Mouse (Mus musculus) NIH3T3 (cell line): ENCODE measurements around the gene Top2b.

Source experiments
- DNase-seq: peaks from one replicate; pipeline ENCODE4 v3.0.0-alpha.2; 2012; ENCODE audit warnings: low read depth

Gene Top2b

DNA sequence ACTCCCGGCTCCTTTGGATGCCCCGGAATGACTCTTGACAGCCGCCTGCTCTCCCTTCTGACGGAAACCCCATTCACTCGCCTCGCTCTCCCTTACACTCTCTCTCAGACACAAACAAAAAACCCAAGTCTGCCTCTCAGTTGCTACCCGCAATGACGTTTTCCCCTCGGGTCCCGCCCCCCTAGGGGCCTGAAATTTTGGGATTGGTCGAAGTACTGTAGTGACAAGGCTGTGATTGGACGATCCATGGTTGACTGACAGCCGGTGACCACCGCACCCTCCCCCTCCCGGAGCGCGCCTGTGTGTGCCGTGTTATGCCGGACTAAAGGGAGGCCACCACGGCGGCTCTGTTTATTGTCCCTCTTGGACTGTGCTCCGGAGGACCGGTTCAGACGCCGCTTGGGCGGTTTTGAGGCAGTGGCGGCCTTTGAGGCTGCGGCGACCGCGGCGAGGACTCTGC, at the start of gene Top2b:
TSS of gene Top2b (plus strand) at position 302 of the 460 bp plus-strand sequence.
- peak; percentile 97 for DNase-seq

GRCm38 (mm10) chr14:16316715-16317114, 48.3 kb upstream of the Top2b start:
- no peak for DNase-seq

GRCm38 (mm10) chr14:16319818-16320217, 45.2 kb upstream of the Top2b start:
- DNase-seq: no peak

DNA sequence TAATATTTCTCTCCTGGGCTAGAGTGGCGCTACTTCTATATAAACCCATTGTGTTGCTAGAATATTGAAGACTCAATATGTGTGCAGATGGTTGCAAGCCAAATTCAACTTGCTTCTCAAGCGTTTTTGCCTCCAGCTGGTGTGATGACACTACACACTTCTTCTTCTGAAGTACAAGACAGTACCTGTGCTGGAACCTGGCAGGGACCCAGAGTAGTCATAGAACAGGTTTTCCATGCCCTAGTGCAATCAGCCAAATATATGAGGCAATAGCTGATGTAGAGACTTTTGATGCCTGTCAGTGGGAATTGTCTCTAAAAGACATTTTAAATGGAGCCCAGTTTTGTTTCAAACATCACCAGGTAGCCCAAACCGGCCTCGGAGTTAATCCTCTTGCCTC, 40.6 kb upstream of the Top2b start:
- DNase-seq: no peak

GRCm38 (mm10) chr14:16325208-16325607, 39.8 kb upstream of the Top2b start:
- peak; percentile 11 for DNase-seq

GRCm38 (mm10) chr14:16328531-16328930, 36.4 kb upstream of the Top2b start:
- peak; percentile 95 for DNase-seq

GRCm38 (mm10) chr14:16328959-16329480, 36.0 kb upstream of the Top2b start:
- peak; percentile 7 for DNase-seq

- DNase-seq: no peak
These were observed 35.2 kb upstream of the Top2b start for GRCm38 (mm10) chr14:16329756-16330155.

GRCm38 (mm10) chr14:16334260-16334659, 30.7 kb upstream of the Top2b start:
- no peak for DNase-seq

DNA sequence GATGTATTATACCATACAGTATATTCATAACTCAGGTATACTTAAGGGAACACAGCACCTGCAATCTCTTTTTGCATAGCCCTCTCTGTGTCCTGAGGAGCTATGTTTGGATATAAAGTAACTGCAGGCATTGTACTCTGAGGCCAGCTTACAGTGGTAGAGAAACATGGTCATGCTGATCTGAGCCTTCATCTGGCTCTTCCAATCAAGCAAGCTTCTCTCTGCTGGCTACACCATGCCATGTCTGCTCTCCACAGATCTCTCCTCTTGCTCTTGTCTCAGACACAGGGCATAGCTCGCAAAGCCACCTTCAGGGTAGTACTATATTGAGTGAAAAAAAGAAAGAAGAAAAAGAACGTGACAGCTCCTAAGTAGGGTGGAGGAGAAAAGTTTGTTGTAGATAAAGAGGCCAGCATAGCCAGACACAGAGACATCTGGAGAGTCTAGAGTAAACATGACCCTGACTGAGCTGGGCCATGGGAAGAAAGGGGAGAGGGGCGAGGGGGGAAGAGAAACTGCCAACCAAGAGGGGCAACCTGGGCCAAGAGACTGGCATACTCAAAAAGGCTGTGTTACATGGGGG, 29.1 kb upstream of the Top2b start:
- DNase-seq: no peak

GRCm38 (mm10) chr14:16347505-16347904, 17.5 kb upstream of the Top2b start:
- DNase-seq: no peak

- DNase-seq: no peak
These were observed 5.3 kb upstream of the Top2b start for GRCm38 (mm10) chr14:16359704-16360103.

DNA sequence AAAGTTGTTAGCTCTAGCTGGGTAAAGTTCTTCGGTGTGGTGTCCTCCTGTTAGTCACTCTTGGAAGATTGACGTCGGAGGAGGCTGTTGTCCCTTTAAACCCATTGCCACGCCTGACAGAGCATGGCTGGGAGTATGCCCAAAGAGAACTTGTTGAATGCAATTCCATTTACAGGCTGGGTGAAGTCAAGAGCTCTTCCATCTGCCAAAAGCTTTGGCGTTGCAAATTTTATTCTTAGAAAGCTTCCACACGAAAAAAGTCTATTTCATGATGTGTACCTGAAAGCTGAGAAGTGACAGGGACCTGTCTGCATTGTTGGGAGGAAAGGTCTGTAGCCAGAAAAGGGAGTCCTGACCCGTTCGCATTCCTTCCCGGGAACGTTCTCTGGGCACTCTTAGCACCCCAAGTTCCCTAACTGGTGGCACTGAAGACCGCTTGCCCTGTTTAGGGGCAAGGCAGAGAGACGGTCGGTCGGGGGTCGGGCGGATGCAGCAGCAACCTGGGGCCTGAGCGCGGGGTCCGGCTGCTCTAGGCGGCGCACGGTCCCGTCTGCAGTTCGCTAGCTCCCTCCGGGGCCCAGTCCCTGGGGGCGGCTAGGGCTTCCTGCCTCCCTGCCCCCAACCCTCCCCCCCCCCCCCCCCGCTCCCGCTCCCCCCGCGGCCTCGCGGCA, 683 bp upstream of the Top2b start:
- peak; percentile 68 for DNase-seq

GRCm38 (mm10) chr14:16365362-16366173, 589 bp downstream of the Top2b start:
- DNase-seq: peak; percentile 77

- peak; percentile 52 for DNase-seq
These were observed 1.4 kb downstream of the Top2b start for GRCm38 (mm10) chr14:16366174-16366889.

DNA sequence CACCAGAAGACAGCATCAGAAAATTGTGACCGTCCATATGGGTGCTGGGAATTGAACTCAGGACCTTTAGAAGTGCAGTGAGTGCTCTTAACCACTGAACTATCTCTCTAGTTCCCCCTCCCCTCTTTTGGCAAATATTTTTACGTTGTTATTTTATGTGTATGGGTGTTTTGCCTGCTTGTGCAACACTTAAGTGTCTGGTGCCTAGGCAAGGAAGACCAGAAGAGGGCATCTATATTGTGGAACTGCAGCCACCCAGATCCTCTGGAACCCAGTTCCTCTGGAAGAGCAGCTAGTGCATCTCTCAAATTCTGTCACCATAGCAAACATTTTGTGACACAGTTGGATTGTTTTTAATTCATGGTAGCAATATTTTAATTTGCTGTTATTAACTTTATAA, 2.0 kb downstream of the Top2b start:
- DNase-seq: no peak

- no peak for DNase-seq
These were observed 7.8 kb downstream of the Top2b start for GRCm38 (mm10) chr14:16372761-16373160.

- no peak for DNase-seq
These were observed 8.2 kb downstream of the Top2b start for GRCm38 (mm10) chr14:16373190-16373589.

DNA sequence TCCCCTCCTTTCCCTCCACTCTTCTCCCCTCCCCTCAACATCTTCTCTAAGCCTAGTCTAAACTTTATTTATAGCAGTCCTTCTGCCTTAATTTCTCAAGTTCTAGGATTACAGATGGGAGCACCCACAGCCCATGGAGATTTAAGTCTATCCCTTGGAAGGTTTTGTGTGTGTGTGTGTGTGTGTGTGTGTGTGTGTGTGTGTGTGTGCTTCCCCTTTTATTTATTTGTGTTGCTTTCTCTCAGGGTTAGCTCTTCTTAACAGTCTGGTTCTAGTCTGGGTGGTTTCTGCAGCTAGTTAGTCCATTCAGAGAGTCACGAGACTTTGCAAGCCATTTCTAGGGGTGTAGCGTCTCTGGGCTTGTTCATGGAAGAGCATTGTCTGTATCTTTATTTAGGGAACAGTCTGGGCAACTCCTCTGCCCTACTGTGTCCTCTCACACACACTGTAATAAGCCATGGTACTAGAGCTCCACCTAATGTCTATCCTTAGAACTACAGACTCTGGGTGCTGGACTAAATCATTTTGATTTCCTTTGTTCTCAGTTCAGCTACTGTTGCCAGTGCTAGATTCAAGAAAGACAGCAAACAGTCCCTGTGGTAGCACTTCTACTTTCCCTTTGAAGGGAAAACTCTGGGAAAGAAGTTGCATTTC, 15.1 kb downstream of the Top2b start:
- DNase-seq: peak; percentile 85

DNA sequence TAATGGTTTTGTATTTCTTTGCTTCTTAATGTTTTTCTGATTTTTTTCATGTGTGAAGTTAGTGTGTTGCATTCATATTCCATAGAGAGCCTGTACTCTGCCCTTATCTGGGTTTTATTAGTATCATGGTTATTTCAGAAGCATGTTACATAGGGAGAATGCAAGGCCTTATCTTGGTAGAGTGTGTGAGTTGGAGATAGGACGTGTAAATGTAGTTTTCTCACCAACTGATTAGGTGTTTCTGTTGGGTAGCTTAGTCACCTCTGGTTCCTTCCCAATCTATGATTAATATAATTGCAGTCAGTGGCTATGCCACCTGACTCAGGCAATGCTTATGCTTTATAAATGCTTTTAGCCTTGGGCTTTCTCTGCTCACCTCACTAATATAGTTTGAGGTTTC, 19.8 kb downstream of the Top2b start:
- DNase-seq: no peak

GRCm38 (mm10) chr14:16405187-16405586, 40.2 kb downstream of the Top2b start:
- DNase-seq: no peak

DNA sequence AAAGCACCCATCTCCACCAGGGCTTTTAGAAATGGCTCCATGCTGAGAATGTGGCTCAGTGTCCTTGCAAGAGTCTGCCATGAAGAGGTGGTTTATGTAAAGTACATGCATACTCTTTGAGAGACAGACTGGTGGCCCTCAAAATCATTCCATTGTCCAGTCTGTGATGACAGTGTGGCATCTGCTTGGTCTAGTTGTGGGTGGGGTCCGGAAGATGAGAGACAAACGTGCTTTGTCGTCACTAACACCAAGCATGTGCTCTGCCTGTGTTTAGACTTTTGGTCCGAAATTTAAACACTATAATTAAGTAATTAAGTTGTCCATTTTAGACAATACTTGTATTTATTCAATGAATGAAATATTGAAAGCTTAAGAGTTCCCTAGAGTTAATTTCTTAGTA, 49.2 kb downstream of the Top2b start:
- DNase-seq: no peak
